ENCODE assay signal across 8 mouse cellular contexts in genomic region chr2:35108712-35109111, GRCm38 (mm10). TPM values are rescaled to one million over a fixed set of nuclear protein-coding genes. Genes with fewer than 3 reads are reported as not detected.
DNase-seq lines count a peak whose midpoint lies in the region; ATAC-seq and TF ChIP-seq lines count a peak whose summit lies in the region.

No protein-coding gene starts in this region.

- no peaks in the 10 kb centered on the region for H3K27me3 ChIP-seq in midbrain, embryonic 16.5 days (ENCODE audit: control insufficient read depth, insufficient read depth, low read depth, low read length)
- no peaks in the 10 kb centered on the region for H3K27me3 ChIP-seq in stomach, postnatal 0 days (ENCODE audit: control insufficient read depth, insufficient read depth, low read length)

- WGBS in midbrain, embryonic 16.5 days = 34% methylated on average over 3 of the region's 3 CpGs
- 25% methylated on average over 3 of the region's 3 CpGs for WGBS in stomach, postnatal 0 days

- DNase-seq in urinary bladder, postnatal 14 days (ENCODE audit: low spot score) = peak; percentile 35
- no peak for DNase-seq in urinary bladder, postnatal 4 days (ENCODE audit: low spot score in 2 of 2)
- peak; percentile 72 to 74 for DNase-seq in cerebellum, postnatal 10 days
- peak; percentile 38 to 52 for DNase-seq in frontal cortex, postnatal 36 days (ENCODE audit: low spot score in 2 of 2)
- peak; percentile 45 to 50 for DNase-seq in kidney, adult 8-10 months
- peak; percentile 58 for DNase-seq in liver
- peak; percentile 51 for DNase-seq in stomach, postnatal 0 days (ENCODE audit: low spot score)

- H3K27ac ChIP-seq in midbrain, embryonic 16.5 days (ENCODE audit: low read length) = peak overlapping the region; percentile 82
- H3K27ac ChIP-seq in stomach, postnatal 0 days (replicated peaks) = peak overlapping the region; percentile 92

- H3K4me2 ChIP-seq in midbrain, embryonic 16.5 days (ENCODE audit: low read length) = peak overlapping the region; percentile 62
- peak overlapping the region; percentile 74 for H3K4me2 ChIP-seq in stomach, postnatal 0 days (replicated peaks; ENCODE audit: low read depth)

- peak overlapping the region; percentile 87 for H3K9ac ChIP-seq in midbrain, embryonic 16.5 days (ENCODE audit: low read depth, low read length)
- H3K9ac ChIP-seq in stomach, postnatal 0 days (ENCODE audit: low read length) = peak overlapping the region; percentile 77

- H3K36me3 ChIP-seq in midbrain, embryonic 16.5 days (ENCODE audit: control insufficient read depth, insufficient read depth, low read length) = no peaks in the 10 kb centered on the region
- H3K36me3 ChIP-seq in stomach, postnatal 0 days (ENCODE audit: control insufficient read depth, insufficient read depth, low read length) = no peaks in the 10 kb centered on the region

- no peak for TF ChIP-seq EP300 in stomach, postnatal 0 days (optimal IDR thresholded peaks at IDR 0.05)

- H3K4me1 ChIP-seq in midbrain, embryonic 16.5 days (ENCODE audit: control insufficient read depth, insufficient read depth, low read length) = peaks cover 3% of the 10 kb centered on the region
- no peaks in the 10 kb centered on the region for H3K4me1 ChIP-seq in stomach, postnatal 0 days (replicated peaks; ENCODE audit: control insufficient read depth, insufficient read depth)

- H3K9me3 ChIP-seq in midbrain, embryonic 16.5 days (replicated peaks; ENCODE audit: control insufficient read depth, low read length, poor library complexity, severe bottlenecking) = no peaks in the 10 kb centered on the region
- H3K9me3 ChIP-seq in stomach, postnatal 0 days (ENCODE audit: control insufficient read depth, low read length) = no peaks in the 10 kb centered on the region

- TF ChIP-seq CTCF in stomach, postnatal 0 days (IDR thresholded peaks at IDR 0.05; ENCODE audit: low read depth) = peak; percentile 78

- H3K4me3 ChIP-seq in midbrain, embryonic 16.5 days (ENCODE audit: low read depth, low read length) = peak overlapping the region; percentile 71
- H3K4me3 ChIP-seq in stomach, postnatal 0 days (ENCODE audit: low read depth, low read length) = peak overlapping the region; percentile 83

- peak; percentile 75 for ATAC-seq in midbrain, embryonic 16.5 days
- peak; percentile 22; the same call in 1 of the 2 replicates for ATAC-seq in stomach, postnatal 0 days (ENCODE audit: low FRiP score, low TSS enrichment)

RNA-seq across cellular contexts. Expression of gene Cntrl, which starts 0.6 kb away (rescaled TPM):
- polyA plus RNA-seq in midbrain, embryonic 16.5 days (2015; fragmentation: Nextera tagmentation; extraction: Ambion mirVana) = 10.6 TPM in 2 replicates
- 7.3 and 8.0 TPM in 2 replicates for polyA plus RNA-seq in stomach, postnatal 0 days (2015; fragmentation: Nextera tagmentation; extraction: Ambion mirVana)

RNA-seq across cellular contexts. Expression of gene AI182371, which starts 7.4 kb away (rescaled TPM):
- polyA plus RNA-seq in midbrain, embryonic 16.5 days (2015; fragmentation: Nextera tagmentation; extraction: Ambion mirVana) = 0.41 and 0.80 TPM in 2 replicates
- polyA plus RNA-seq in stomach, postnatal 0 days (2015; fragmentation: Nextera tagmentation; extraction: Ambion mirVana) = 0.15 and 0.25 TPM in 2 replicates

RNA-seq across cellular contexts. Expression of gene Hc, which starts 47.5 kb away (rescaled TPM):
- polyA plus RNA-seq in midbrain, embryonic 16.5 days (2015; fragmentation: Nextera tagmentation; extraction: Ambion mirVana) = 1.1 TPM in 2 replicates
- 0.19 and 0.21 TPM in 2 replicates for polyA plus RNA-seq in stomach, postnatal 0 days (2015; fragmentation: Nextera tagmentation; extraction: Ambion mirVana)

Comparison
In these comparisons a context has a peak if more than half of its experiments do, and no peak if none do; other contexts are left out.
1. DNase-seq: peak in urinary bladder, postnatal 14 days (single experiment), cerebellum, postnatal 10 days (2 of 2), frontal cortex, postnatal 36 days (2 of 2), kidney, adult 8-10 months (2 of 2), liver (single experiment) and stomach, postnatal 0 days (single experiment); none in urinary bladder, postnatal 4 days (0 of 2).